Mouse (Mus musculus) thymus, postnatal 0 days (tissue): Measurements from ENCODE around the gene Utp14b. TPM values are rescaled to one million over a fixed set of nuclear protein-coding genes. Genes with fewer than 3 reads are reported as not detected.
A peak's percentile ranks its signal among the peaks of the same experiment; 100 is the strongest.

Experiments used
- DNase-seq: peaks from one replicate; pipeline ENCODE4 v3.0.0-alpha.2; 2015; ENCODE audit warnings: low spot score
- polyA plus RNA-seq: library from polyadenylated mRNA; unstranded; fragments of >200 nt; fragmentation: Nextera tagmentation; extraction: Ambion mirVana; gene quantifications from 2 replicates; pipeline ENCODE4 v1.2.1, GENCODE M21; 2015

The Utp14b gene
- polyA plus RNA-seq, 1 experiment from 2014 or later: 3.5 TPM

DNA sequence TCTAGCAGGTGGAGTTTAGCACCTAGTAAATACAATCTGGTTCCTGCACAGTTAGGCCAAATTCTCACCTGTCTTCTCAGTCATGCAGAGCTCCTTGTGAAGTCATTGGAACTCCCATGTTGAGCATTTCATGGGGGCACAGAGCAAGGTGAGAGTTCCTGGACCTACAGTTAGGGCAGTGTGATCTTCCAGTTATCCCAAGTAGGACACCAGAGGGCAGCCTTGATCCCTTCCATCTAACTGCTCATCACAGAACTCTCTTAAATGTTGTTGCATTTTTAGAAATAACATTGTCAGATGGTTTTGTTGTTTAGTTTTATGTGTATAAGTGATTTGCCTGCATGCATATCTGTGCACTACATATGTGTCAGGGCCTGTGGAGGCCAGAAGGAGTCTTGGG lies 29.0 kb downstream of the Utp14b start:
- peak; percentile 14 for DNase-seq

DNA sequence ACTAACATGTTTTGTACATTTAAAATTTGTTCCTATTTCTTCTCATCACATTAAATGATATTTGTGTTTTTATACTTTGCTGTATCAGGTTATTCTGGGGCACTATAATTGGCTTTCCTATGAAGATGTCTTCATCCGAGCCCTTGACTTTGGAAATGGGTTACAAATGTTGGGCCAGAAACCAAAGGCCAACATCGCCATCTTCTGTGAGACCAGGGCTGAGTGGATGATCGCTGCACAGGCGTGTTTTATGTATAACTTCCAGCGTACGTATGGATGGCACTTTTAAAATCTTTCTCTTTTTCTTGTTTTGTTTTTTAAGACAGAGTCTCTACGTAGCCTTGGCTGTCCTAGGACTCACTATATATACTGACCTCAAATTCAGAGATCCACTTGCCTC lies 30.3 kb downstream of the Utp14b start:
- DNase-seq: no peak

DNA sequence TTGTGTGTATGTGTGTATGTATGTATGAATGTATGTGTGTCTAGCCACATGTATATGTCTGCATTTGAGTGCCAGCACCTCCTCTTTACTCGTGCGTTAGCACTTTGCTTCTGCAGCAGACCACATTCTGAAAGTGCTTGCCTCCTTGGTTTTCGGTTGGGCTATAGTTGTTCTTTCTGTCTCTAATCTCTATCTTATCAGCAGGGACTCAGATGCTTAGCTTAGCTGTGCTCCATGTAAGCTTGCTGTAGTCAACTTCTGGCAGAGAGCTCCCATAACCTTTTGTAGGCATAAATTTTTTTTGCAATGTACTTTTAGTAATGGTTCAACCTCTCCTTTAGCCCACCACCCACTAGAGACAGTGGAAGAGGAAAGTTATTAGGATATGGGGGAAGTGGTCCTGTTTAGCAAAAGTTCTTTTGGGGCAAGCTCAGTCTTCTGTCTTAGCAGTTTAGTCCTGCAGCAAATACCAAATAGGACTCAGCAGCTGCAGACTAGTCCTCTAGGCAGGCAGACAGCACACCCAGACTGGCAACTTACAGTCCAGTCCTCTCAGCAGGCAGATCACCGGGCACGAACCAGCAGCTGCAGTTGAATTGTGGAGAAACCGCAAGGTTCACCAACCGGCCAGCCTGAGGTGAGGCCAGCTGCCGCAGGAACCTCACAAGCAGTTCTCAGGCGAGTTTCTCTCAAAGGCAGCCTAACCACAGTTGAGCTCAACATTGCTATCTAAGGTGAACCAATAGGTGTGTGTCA lies 36.8 kb downstream of the Utp14b start:
- DNase-seq: no peak

DNA sequence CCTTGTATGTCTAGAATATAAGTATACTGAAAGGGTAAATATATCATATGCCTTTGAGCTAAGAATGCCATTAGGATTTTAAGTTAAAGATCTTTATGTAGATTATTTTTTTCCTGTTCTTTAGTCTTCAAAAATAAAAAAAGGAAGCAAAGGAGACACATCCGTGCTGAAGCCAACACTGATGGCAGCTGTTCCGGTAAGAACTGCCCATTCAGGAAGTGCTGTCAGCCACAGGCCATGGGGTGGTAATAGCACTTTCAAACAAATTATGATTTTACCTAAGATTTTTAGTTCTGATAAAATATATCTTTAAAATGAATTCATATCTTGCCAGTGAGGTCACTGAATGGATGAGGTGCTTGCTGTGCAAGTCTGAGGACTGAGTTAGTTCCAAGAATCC lies 38.5 kb downstream of the Utp14b start:
- DNase-seq: no peak

DNA sequence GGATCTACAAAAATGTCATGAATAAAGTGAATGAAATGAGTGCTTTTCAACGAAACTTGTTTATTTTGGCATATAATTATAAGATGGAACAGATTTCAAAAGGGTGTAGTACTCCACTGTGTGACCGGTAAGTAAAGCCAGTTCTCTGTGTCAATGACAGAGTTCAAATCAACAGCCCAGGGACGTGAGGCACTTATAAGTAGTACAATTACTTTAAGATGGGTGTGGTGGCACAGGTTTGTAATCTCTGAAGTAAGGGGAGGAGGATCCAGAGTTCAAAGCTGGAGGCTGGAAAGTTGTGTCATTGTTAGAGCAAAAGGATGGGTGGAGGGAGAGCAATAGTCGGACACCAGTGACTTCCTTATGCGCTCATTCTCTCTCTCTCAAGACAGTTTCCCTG lies 39.1 kb downstream of the Utp14b start:
- no peak for DNase-seq

DNA sequence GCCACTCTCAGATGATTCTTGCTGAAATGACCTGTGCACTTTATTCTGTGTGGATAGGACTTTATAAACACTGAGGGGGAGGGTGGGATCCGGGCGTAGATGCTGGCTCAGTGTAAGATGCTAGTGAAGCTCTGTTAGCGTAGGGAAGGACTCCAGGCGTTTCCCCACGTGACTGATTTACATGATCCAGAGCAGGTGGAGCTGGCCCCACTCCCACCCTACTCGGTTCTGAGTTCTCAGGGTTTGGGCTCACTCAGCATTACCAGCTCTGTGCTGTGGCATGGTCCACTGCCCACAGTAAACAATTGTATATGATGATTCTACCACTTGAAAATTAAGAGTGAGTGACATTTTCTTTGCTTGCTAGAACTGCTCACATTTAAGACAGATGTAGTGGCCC lies 40.3 kb downstream of the Utp14b start:
- DNase-seq: no peak

DNA sequence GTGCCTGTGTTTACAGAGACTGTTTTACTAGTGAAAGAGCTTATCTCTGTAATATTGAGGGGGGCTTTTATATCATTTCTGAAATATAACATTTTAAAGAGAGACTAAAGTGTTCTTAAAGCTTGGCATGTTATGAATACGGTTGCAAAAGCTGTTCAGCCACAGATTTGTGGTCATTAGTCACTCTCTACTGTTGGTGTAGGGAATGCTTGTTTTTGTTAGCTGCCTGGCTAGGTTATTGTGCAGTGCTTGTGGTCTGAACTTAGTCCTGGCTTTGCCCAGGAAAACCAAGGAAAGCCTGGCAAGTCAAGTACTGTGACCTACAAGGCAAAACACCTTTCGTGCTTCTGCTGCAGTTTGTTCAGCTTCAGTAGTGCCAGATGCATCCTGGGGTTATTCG lies 43.9 kb downstream of the Utp14b start:
- peak; percentile 12 for DNase-seq

DNA sequence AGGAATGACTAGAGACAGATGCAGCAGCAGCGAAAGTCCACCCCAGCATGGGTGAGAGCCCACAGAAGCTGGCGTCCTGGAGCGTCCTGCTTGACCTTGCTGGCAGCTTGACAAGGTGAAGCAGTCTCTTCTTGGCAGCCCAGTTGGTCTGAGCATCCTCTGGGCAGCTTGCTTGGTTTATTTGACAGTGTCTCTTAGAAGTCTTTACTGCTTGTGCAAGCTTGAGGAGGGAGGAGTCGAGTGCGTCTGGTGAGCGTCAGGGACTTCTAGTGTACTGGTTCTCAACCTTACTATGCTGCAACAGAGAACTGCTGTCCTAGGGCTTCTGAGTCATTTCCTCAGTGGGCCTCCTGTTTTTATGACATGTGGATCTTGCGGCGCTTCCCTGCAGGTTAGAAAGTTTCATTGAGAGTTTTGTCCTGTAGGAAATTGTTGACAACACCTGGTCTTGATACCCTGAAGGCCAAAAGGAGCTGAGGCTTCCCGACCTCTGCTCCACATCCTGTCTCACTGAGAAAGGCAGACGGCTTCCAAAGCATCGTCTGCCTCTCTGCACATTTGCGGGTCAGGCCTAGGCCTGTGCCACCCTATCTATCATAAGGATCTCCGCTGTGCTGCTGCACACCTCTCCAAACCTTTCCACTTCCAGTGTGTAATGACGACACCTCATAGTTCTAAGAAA lies 44.6 kb downstream of the Utp14b start:
- peak; percentile 30 for DNase-seq

DNA sequence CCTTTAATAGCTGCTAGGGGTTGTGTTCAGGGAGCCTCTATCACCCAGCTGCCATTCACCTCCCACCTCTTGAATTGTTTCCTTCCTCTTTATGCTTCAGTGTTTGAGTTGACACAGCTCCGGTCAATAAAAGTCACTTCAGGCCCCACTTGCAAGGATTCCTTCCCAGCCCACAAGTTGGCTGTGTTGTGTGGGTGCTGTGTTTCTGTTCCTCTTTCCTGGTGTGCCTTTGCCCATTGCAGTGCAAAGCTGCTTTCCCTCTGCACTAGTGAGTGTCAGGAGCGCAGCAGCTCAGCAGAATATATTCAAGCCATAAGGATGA lies 45.1 kb downstream of the Utp14b start:
- no peak for DNase-seq

DNA sequence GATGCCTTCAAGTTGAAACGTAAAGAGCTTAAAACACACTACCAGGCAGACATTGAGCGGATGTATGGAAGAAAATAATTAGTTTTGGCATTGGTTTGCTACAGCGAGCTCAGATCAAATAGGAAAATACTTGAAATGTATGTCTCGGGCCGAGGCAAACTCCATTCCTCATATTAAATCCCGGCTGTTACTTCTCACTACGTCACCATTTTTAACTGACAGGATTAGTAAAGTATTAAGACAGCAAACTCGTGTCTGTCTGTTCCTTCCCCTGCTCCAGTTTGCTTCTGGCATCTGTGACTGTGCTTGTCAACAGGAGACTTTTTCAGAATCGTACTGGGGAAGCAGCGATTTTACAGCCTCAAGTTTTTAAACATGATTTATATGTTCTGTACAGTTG lies 48.5 kb downstream of the Utp14b start:
- no peak for DNase-seq

DNA sequence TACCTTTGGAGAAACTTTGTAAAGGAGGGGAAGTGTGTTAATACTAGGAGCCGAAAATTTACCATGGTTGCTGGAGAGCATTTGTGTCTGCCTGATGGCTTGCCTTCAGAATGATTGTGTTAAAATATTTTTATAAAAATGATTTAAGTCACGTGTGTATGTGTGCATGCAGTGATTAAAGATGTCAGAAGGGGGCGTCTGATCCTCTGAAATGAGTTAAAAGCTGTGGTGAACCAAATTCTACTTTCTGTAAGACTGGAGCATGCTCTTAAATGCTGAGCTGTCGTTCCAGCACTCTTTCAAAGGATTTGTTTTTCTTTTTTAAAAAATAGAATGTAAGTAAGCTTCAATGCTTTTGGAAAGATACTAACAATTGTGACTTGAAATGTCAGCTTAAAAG lies 49.4 kb downstream of the Utp14b start:
- DNase-seq: peak; percentile 55

DNA sequence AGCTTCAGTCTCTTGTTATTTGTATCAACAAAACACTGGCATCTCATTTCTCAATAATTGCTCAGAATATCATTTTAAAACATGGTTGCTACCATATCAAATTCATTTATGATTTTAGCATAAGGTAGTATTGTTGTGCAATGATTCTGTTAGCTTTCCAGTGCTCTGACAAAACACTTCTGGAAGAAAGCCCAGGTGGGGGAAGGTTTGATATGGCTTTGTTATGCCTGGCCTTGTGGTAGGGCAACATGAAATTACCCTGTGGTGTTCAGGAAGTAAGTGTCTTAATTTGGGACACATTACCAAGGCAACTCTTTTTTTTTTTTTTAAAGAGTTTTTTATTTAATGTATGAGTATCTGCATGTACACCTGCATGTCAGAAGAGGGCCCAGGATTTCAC lies 52.2 kb downstream of the Utp14b start:
- no peak for DNase-seq

DNA sequence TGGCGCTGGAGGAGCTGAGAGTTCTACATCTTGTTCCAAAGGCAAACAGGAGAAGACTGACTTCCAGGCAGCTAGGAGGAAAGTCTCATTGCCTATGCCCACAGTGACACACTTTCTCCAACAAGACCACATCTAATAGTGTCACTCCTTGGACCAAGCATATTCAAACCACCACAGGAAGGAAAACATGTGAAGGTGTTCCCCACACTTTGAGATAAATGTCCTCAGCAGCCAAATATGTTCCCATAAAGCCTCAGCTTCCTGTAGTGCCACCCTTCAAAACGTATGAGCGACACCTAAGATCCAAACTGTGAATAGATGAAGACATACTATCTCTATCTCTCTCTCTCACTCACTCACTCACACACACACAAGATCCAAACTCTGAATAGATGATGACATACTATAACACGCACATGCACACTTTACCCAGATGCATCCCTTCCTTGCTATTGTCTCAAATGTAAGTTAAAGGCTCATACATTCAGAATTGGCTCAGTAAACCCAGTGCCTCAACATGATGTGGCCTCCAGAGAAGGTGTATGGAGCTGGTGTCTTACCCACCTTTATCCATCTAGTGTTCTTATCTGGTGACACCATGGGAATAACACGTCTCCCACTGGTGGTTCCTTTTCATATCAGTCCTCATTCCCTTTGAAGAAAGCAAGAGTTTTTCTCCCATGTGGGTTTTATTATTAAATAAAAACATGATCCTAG lies 52.9 kb downstream of the Utp14b start:
- no peak for DNase-seq

Other genes starting within 250 kb of the Utp14b start
- gene Farsb, start 169.1 kb upstream of the Utp14b start, polyA plus RNA-seq: 122 and 141 TPM in 2 replicates
- 0.39 and 0.90 TPM in 2 replicates for gene Mogat1, start 147.0 kb upstream of the Utp14b start, polyA plus RNA-seq
- gene BC035947, start 145.9 kb upstream of the Utp14b start, polyA plus RNA-seq: not detected in 2 replicates
- 31.1 and 32.4 TPM in 2 replicates for gene Acsl3, start 213 bp upstream of the Utp14b start, polyA plus RNA-seq
- 2.6 and 3.0 TPM in 2 replicates for gene Kcne4, start 158.7 kb downstream of the Utp14b start, polyA plus RNA-seq